In the genomic region with DNA sequence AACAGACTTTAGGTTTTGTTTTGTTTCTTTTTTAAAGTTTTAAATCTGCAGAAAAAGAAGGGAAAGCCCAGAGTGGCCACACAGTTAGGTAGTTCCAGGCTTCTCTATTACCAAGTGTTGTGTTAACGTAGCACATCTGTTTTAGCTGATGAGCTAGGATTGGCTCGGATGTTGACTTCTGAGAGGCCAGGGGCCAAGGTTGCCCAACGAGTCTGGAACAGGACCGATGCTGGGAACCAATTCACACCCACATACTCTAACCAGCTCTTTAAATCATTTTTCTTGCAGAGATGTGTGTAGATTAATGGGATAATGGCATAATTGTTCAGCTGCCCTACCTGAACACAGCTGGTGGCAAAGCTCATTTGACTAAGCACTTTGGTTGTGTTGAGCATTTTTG, we compare ENCODE assay signal across 16 mouse cellular contexts.
"Had no signal": no experiment of that assay in that cellular context is flagged by ENCODE, and none has a peak within 500 bp of the region (broad histone marks: within the 10 kb centered on the region; RNA-seq: fewer than 3 reads in every experiment).

No protein-coding gene starts in this region.

- DNase-seq: liver; liver, embryonic 13.5 days; liver, postnatal 0 days; lung, embryonic 14.5 days; right cerebral cortex, postnatal 14 days; thymus, adult 2 months; thymus, postnatal 25 days; thymus, postnatal 4 days had no signal

- H3K9me3 ChIP-seq: liver, embryonic 13.5 days; liver, embryonic 15.5 days; megakaryocyte, embryonic 14.5 days; midbrain, embryonic 13.5 days; midbrain, embryonic 15.5 days; neural tube, embryonic 12.5 days; stomach, embryonic 15.5 days had no signal

- H3K9ac ChIP-seq: liver, embryonic 15.5 days; liver, postnatal 0 days; lung, embryonic 14.5 days; midbrain, embryonic 13.5 days; midbrain, embryonic 15.5 days; neural tube, embryonic 12.5 days; stomach, embryonic 15.5 days had no signal

- ATAC-seq: liver, postnatal 0 days; midbrain, embryonic 13.5 days; midbrain, embryonic 15.5 days had no signal

- H3K27ac ChIP-seq: liver, embryonic 13.5 days; liver, embryonic 15.5 days; macrophage; midbrain, embryonic 13.5 days; midbrain, embryonic 15.5 days; neural tube, embryonic 12.5 days; stomach, embryonic 15.5 days had no signal

- H3K4me2 ChIP-seq: midbrain, embryonic 11.5 days; midbrain, embryonic 13.5 days had no signal

- H3K36me3 ChIP-seq: liver, embryonic 13.5 days; liver, embryonic 15.5 days; midbrain, embryonic 13.5 days; midbrain, embryonic 15.5 days; neural tube, embryonic 12.5 days; stomach, embryonic 15.5 days had no signal

- H3K4me3 ChIP-seq: liver, embryonic 15.5 days; midbrain, embryonic 13.5 days; midbrain, embryonic 15.5 days; neural tube, embryonic 12.5 days; stomach, embryonic 15.5 days had no signal

- H3K27me3 ChIP-seq: megakaryocyte, embryonic 14.5 days; stomach, embryonic 15.5 days had no signal
